Mouse (Mus musculus) intestine, embryonic 14.5 days (tissue): Measurements from ENCODE around the gene Ccdc142. TPM values are rescaled to one million over a fixed set of nuclear protein-coding genes. Genes with fewer than 3 reads are reported as not detected.

Experiments
- ATAC-seq: fragments of 200-750 bp; cut with Nextera tagmentation; replicated peaks from 2 replicates; pipeline ENCODE4 v1.8.0; 2017; ENCODE audit warnings: low read depth, moderate number of reproducible peaks, moderate TSS enrichment, moderate library complexity; ENCODE audit not compliant: low FRiP score, low TSS enrichment
- DNase-seq: peaks from one replicate; pipeline ENCODE4 v3.0.0-alpha.2; 2018; ENCODE audit warnings: low spot score
- H3K27ac ChIP-seq: fragments of 300-500 bp; sonication (generic); 2 replicates; pipeline ENCODE4 v1.5.1; 2014; ENCODE audit warnings: low read depth, mild to moderate bottlenecking, control low read depth
- H3K27me3 ChIP-seq: fragments of 300-500 bp; sonication (generic); replicated peaks from 2 replicates; pipeline ENCODE4 v1.6.1; 2014; ENCODE audit warnings: low read length, control low read depth; ENCODE audit not compliant: control insufficient read depth, insufficient read depth
- H3K36me3 ChIP-seq: fragments of 300-500 bp; sonication (generic); 2 replicates; pipeline ENCODE4 v1.6.1; 2014; ENCODE audit warnings: low read length, control low read depth; ENCODE audit not compliant: control insufficient read depth, insufficient read depth
- H3K4me1 ChIP-seq: fragments of 300-500 bp; sonication (generic); replicated peaks from 2 replicates; pipeline ENCODE4 v1.6.1; 2014; ENCODE audit warnings: low read length, control low read depth, mixed read lengths; ENCODE audit not compliant: control insufficient read depth, insufficient read depth
- H3K4me2 ChIP-seq: fragments of 300-500 bp; sonication (generic); 2 replicates; pipeline ENCODE4 v1.6.1; 2014; ENCODE audit warnings: low read length
- H3K4me3 ChIP-seq: fragments of 300-500 bp; sonication (generic); 2 replicates; pipeline ENCODE4 v1.5.1; 2014; ENCODE audit warnings: low read depth, low read length, control low read depth, mixed read lengths
- H3K9ac ChIP-seq: fragments of 300-500 bp; sonication (generic); 2 replicates; pipeline ENCODE4 v1.6.1; 2014; ENCODE audit warnings: mild to moderate bottlenecking, low read length
- H3K9me3 ChIP-seq: fragments of 300-500 bp; sonication (generic); 2 replicates; pipeline ENCODE4 v1.6.1; 2016; ENCODE audit warnings: low read length, control low read depth; ENCODE audit not compliant: control insufficient read depth
- WGBS: fragments of 180-500 bp; shearing (Covaris S2); extraction: QIAGEN DNeasy Blood & Tissue Kit; methylation state at CpG from one replicate; pipeline ENCODE4 v1.1.7; 2014; 5-methylcytosine and 5-hydroxymethylcytosine counted together
- polyA plus RNA-seq: library from polyadenylated mRNA; unstranded; fragments of >200 nt; fragmentation: Nextera tagmentation; extraction: Ambion mirVana; gene quantifications from 2 replicates; pipeline ENCODE4 v1.2.1, GENCODE M21; 2014

Ccdc142 gene
- polyA plus RNA-seq, 1 experiment from 2014 or later = 2.9 TPM

DNA sequence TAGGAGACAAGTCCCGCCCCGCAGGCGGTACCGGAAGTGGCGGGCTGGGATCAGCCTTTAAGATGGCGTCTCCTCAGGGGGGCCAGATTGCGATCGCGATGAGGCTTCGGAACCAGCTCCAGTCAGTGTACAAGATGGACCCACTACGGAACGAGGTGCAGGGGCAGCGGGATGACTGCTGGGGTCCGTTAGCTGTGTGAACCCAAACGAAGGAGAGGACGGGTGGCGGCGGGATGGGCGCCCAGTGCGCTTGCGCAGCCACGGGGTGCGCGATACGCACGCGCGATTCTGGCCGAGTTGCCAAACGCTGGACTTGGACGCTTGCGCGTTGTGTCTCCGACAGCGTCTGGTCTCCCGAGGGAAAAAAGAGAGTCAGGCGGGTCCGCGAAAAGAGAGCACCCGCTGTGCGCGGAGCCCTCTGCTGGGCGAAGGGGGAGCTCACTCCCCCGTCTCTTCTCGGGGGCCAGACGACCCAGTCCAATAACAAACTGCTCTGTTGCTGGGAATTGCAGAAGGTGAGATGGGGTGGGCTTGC is 23.0 kb upstream of the Ccdc142 start:
- peak; percentile 90 for ATAC-seq

DNA sequence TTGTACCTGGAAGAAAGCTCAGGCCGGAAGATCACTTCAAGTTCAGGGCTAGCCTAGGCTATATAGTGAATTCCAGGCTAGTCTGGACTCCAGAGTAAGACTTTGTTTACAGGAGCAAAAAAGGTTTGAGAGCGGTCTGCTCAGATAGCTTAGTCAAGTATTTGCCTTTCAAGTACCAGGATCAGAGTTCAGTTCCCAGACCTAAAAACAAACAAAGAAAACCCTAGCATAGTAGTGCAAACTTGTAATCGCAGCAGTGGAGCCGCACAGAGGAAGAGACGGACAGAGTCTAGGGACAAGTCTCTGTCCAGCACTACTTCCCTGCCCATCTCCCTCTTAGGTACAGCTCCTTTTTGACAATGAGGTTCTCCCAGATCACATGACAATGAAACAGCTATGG is 21.2 kb upstream of the Ccdc142 start:
- 93% methylated on average over 5 of the region's 5 CpGs for WGBS

More for the DNA sequence above, 23.0 kb upstream of the Ccdc142 start:
- H3K27me3 ChIP-seq = peaks cover 48% of the 10 kb centered on the region
- peak overlapping the region; percentile 77 for H3K27ac ChIP-seq
- peak overlapping the region; percentile 73 for H3K4me3 ChIP-seq
- H3K9me3 ChIP-seq = no peaks in the 10 kb centered on the region
- H3K4me2 ChIP-seq = peak overlapping the region; percentile 96
- under 1% methylated on average over 46 of the region's 46 CpGs for WGBS
- H3K36me3 ChIP-seq = peaks cover 17% of the 10 kb centered on the region
- peaks cover 12% of the 10 kb centered on the region for H3K4me1 ChIP-seq
- H3K9ac ChIP-seq = peak overlapping the region; percentile 68
- peak; percentile 100 for DNase-seq

DNA sequence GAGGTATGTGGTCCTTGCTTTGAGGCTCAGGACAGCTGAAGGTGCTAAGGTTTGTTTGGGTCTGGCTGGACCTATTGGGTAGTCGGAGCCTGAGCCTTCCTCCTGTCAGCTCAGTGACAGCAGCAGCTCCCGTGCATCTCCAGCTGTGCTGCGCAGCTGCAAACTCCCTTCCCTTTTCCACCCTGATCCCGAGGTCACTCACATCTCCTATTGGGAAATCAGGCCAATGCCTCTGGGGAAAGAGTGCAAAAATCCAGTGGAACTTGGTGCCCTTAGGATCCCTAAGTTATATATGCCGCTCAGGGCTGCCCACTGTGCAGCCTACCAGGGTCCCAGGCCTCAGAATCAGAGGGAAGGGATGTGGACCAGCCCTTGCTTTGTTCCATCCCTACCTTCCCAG is 17.9 kb upstream of the Ccdc142 start:
- ATAC-seq (no peak), DNase-seq (no peak)
- H3K9me3 ChIP-seq = no peaks in the 10 kb centered on the region
- no peak overlapping the region for H3K4me3 ChIP-seq
- H3K36me3 ChIP-seq = peaks cover 17% of the 10 kb centered on the region
- H3K9ac ChIP-seq = no peak overlapping the region
- no peak overlapping the region for H3K27ac ChIP-seq
- H3K4me2 ChIP-seq = no peak overlapping the region
- peaks cover 19% of the 10 kb centered on the region for H3K4me1 ChIP-seq
- 21% methylated on average over 5 of the region's 5 CpGs for WGBS
- H3K27me3 ChIP-seq = peaks cover 59% of the 10 kb centered on the region

More for the DNA sequence above, 21.2 kb upstream of the Ccdc142 start:
- H3K27me3 ChIP-seq = peaks cover 48% of the 10 kb centered on the region
- H3K36me3 ChIP-seq = peaks cover 17% of the 10 kb centered on the region
- H3K27ac ChIP-seq = no peak overlapping the region
- H3K9ac ChIP-seq = no peak overlapping the region
- no peak for ATAC-seq
- no peak for DNase-seq
- peaks cover 12% of the 10 kb centered on the region for H3K4me1 ChIP-seq
- no peak overlapping the region for H3K4me2 ChIP-seq
- H3K4me3 ChIP-seq = no peak overlapping the region
- H3K9me3 ChIP-seq = no peaks in the 10 kb centered on the region

DNA sequence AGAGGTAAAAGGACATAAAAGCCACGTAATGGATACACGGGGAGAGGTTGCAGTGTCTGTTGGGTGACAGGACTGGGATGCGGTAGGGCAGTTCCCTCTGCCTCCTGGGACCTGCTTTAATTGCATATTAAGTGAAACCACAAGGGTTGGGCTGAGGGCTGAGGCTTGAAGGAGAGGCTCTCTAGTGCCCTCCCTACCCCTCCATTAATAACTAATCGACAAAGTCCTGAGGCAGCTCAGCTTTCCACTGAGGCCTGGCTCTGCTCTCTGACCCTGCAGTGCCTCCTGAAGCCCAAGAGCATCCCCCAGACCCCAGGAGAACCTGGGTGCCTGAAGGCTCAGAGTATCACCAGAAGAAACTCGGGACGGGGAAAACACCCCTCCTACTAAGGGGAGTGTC is 16.9 kb upstream of the Ccdc142 start:
- H3K9ac ChIP-seq = no peak overlapping the region
- no peaks in the 10 kb centered on the region for H3K9me3 ChIP-seq
- H3K4me1 ChIP-seq = peaks cover 14% of the 10 kb centered on the region
- DNase-seq = no peak
- 10% methylated on average over 6 of the region's 6 CpGs for WGBS
- peaks cover 67% of the 10 kb centered on the region for H3K27me3 ChIP-seq
- ATAC-seq = no peak
- peaks cover 17% of the 10 kb centered on the region for H3K36me3 ChIP-seq
- no peak overlapping the region for H3K27ac ChIP-seq
- H3K4me3 ChIP-seq = no peak overlapping the region
- no peak overlapping the region for H3K4me2 ChIP-seq

DNA sequence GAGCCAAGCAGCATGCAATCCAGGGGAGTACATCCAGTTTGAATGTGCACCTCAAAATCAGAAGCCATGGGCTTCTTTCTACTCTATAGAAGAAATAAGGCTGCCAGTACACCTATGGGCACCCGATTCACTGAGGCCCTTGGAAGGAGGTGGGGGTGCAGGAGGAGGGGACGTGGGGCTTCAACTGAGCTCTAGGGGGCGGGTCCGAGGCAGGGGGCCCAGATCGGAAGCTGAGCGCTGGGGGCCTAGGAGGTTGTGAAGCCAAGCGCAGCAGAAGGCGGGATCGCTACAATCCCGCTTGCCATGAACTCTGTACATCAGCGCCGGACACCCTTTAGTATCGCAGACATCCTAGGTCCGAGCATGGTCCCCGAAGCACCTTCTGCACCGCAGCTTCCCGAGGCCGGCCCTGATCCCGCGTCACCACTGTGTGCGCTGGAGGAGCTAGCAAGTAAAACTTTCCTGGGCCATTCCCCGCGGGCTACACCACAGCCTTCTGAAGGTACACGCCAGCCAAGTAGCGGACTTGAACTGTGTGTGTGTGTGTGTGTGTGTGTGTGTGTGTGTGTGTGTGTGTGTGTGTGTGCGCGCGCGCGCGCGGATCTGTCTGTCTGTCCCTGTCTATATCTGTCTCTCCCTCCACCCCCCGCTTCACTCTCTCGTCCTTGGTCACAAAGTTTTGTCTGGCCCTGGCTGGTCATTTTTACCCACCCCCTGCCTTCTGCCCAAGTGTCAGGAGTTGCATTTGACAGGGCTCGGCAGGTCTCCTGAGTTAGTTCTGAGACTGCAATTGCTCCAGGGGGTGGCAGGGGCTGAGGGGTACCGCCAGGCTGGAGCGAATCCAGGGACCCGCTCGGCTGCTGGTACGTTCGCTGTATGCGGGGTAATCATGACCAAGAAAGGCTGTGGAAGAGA is 15.0 kb upstream of the Ccdc142 start, which contains the start of gene Lbx2:
TSS of gene Lbx2 (plus strand) at position 247 of the 915 bp plus-strand sequence.
- peak within 1 kb of the TSS; percentile 44 for H3K4me2 ChIP-seq
- H3K9ac ChIP-seq = no peak within 1 kb of the TSS
- H3K27me3 ChIP-seq = peaks cover 82% of the 10 kb centered on the region
- H3K4me3 ChIP-seq = peak within 1 kb of the TSS; percentile 21
- no peaks in the 10 kb centered on the region for H3K9me3 ChIP-seq
- H3K27ac ChIP-seq = no peak within 1 kb of the TSS
- ATAC-seq (no peak), DNase-seq (peak; percentile 65)
- peaks cover 5% of the 10 kb centered on the region; the same call in 1 of the 2 replicates for H3K36me3 ChIP-seq
- H3K4me1 ChIP-seq = peaks cover 12% of the 10 kb centered on the region
- WGBS = 2% methylated on average over 42 of the region's 42 CpGs

DNA sequence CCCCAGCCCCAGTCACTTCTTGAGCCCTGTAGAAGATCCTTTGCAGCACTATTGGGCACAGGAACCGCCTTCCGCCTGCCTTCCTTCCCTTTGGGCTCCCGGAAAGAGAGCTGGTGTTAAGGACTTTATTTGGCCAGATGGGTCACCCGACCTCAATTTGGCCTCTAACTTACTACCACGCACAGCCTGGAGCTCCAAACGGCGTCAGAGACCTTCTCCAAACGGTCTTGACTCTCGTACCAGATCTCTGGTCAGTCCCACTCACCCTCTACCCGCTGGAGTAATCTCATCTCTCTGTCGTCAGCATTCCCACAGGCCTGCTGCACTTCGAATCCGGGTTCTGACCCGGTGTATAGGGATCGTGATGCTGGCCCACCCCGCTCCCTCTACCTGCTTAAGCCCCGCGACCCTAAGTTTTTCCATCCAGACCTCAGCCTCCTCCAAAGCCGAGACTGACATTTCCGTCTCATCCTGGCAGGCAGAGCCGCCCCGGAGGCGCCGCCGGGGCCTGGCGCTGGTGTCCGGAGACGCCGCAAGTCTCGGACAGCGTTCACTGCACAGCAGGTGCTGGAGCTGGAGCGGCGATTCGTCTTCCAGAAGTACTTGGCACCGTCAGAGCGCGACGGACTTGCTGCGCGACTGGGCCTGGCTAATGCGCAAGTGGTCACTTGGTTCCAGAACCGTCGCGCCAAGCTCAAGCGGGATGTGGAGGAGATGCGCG is 14.0 kb upstream of the Ccdc142 start:
- peak overlapping the region; percentile 27 for H3K4me3 ChIP-seq
- no peaks in the 10 kb centered on the region for H3K9me3 ChIP-seq
- peak overlapping the region; percentile 44 for H3K4me2 ChIP-seq
- H3K36me3 ChIP-seq = no peaks in the 10 kb centered on the region
- H3K4me1 ChIP-seq = peaks cover 12% of the 10 kb centered on the region
- H3K27ac ChIP-seq = no peak overlapping the region
- DNase-seq = peak; percentile 73
- H3K9ac ChIP-seq = 0 out of 2 replicates have a peak overlapping the region, but pooled peaks have one; percentile 16
- 4% methylated on average over 47 of the region's 47 CpGs for WGBS
- peaks cover 82% of the 10 kb centered on the region for H3K27me3 ChIP-seq
- no peak for ATAC-seq

DNA sequence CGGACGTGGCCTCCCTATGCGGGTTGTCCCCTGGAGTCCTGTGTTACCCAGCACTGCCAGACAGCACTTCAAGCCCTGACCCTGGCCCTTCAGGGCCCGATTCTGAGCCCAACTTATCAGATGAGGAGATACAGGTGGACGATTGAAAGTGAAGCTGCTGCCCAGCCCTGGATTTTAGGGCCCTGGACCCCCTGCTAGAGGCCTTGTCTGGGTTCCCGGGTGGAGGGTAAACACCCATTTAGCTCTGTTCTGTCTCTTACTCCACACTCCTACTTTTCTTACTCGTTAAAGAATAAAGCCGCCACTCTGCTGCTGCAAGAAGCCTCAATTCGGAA is 13.5 kb upstream of the Ccdc142 start:
- H3K4me1 ChIP-seq = peaks cover 12% of the 10 kb centered on the region
- 0 out of 2 replicates have a peak overlapping the region, but pooled peaks have one; percentile 16 for H3K9ac ChIP-seq
- WGBS = 11% methylated on average over 9 of the region's 9 CpGs
- peaks cover 76% of the 10 kb centered on the region for H3K27me3 ChIP-seq
- peak overlapping the region; percentile 44 for H3K4me2 ChIP-seq
- peak overlapping the region; percentile 27 for H3K4me3 ChIP-seq
- no peak overlapping the region for H3K27ac ChIP-seq
- no peaks in the 10 kb centered on the region for H3K36me3 ChIP-seq
- DNase-seq (no peak), ATAC-seq (no peak)
- no peaks in the 10 kb centered on the region for H3K9me3 ChIP-seq

DNA sequence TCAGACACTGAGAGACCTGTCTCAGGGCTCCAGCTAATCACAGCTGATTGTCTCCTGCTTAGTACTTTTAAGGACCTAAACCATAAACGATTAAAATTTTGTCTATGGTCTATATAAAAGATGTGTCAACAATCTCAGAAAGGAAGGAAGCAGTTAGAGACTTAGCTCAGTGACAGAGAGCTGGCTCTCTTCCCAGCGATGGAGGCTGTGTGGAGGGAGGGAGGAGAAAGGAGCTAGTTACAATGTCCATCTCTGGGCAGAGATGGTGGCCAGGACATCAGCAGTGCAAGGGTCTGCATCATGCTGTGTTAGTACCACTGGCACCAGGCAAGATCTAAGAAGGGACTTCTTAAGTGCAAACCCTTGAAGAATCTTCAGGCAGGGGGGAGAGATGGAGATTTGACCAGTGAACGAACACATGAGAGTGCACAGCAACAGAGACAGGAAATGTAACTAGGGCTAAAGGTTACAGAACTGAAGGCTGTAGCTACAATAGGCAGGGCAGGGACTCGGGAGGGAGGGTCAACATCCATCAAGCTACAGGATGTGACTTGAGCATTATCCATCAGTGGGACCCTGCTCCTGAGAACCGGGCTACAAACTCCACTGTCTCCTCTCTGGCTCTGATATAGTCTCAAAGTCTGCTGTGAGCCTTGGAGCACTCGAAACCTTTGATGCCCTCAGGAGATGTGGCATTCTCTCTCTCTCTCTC is 8.8 kb upstream of the Ccdc142 start:
- DNase-seq (no peak), ATAC-seq (no peak)
- H3K4me1 ChIP-seq = peaks cover 3% of the 10 kb centered on the region
- no peak overlapping the region for H3K4me3 ChIP-seq
- no peak overlapping the region for H3K4me2 ChIP-seq
- no peaks in the 10 kb centered on the region for H3K9me3 ChIP-seq
- 18% methylated on average over 6 of the region's 6 CpGs for WGBS
- peaks cover 32% of the 10 kb centered on the region for H3K27me3 ChIP-seq
- no peak overlapping the region for H3K9ac ChIP-seq
- no peaks in the 10 kb centered on the region for H3K36me3 ChIP-seq
- no peak overlapping the region for H3K27ac ChIP-seq
